Comparison of ENCODE assay signal across 8 mouse cellular contexts in genomic region chr1:170900799-170901467, GRCm38 (mm10). TPM values are rescaled to one million over a fixed set of nuclear protein-coding genes. Genes with fewer than 3 reads are reported as not detected.
DNase-seq lines count a peak whose midpoint lies in the region; ATAC-seq and TF ChIP-seq lines count a peak whose summit lies in the region.

No protein-coding gene starts in this region.

- no peaks in the 10 kb centered on the region for H3K4me1 ChIP-seq in hindbrain, embryonic 15.5 days (replicated peaks)
- peaks cover 3% of the 10 kb centered on the region; the same call in 1 of the 2 replicates for H3K4me1 ChIP-seq in limb, embryonic 11.5 days (ENCODE audit: control insufficient read depth, insufficient read depth, low read length)
- H3K4me1 ChIP-seq in midbrain, embryonic 13.5 days (replicated peaks) = no peaks in the 10 kb centered on the region
- no peaks in the 10 kb centered on the region for H3K4me1 ChIP-seq in stomach, embryonic 16.5 days (ENCODE audit: control insufficient read depth, insufficient read depth, low read length)

- H3K9me3 ChIP-seq in hindbrain, embryonic 15.5 days = no peaks in the 10 kb centered on the region
- no peaks in the 10 kb centered on the region for H3K9me3 ChIP-seq in limb, embryonic 11.5 days (ENCODE audit: control insufficient read depth, low read length)
- no peaks in the 10 kb centered on the region for H3K9me3 ChIP-seq in midbrain, embryonic 13.5 days
- no peaks in the 10 kb centered on the region for H3K9me3 ChIP-seq in stomach, embryonic 16.5 days (replicated peaks; ENCODE audit: control insufficient read depth, low read length)

- no peak for DNase-seq in gastrocnemius, adult 2 months
- DNase-seq in gastrocnemius, postnatal 14 days = no peak
- DNase-seq in Muller cell, postnatal 12 days (ENCODE audit: inconsistent ontology term) = peak; percentile 33
- peak; percentile 42 for DNase-seq in embryo, embryonic 11.5 days (ENCODE audit: low read depth, low spot score)
- DNase-seq in limb, embryonic 11.5 days (ENCODE audit: low spot score) = peak; percentile 58

- peak overlapping the region; percentile 31; the same call in 1 of the 2 replicates for H3K4me2 ChIP-seq in hindbrain, embryonic 15.5 days
- no peak overlapping the region for H3K4me2 ChIP-seq in limb, embryonic 11.5 days (ENCODE audit: low read depth, severe bottlenecking)
- no peak overlapping the region for H3K4me2 ChIP-seq in midbrain, embryonic 13.5 days (replicated peaks)
- peak overlapping the region; percentile 38 for H3K4me2 ChIP-seq in stomach, embryonic 16.5 days (ENCODE audit: low read depth, low read length)

- TF ChIP-seq CTCF in gastrocnemius, adult 2 months (IDR thresholded peaks at IDR 0.05) = peak; percentile 76

- H3K4me3 ChIP-seq in gastrocnemius, adult 2 months = peak overlapping the region; percentile 56
- no peak overlapping the region for H3K4me3 ChIP-seq in hindbrain, embryonic 15.5 days
- no peak overlapping the region for H3K4me3 ChIP-seq in limb, embryonic 11.5 days (ENCODE audit: low read depth, low read length)
- no peak overlapping the region for H3K4me3 ChIP-seq in midbrain, embryonic 13.5 days (replicated peaks)
- H3K4me3 ChIP-seq in stomach, embryonic 16.5 days (replicated peaks; ENCODE audit: low read length) = no peak overlapping the region

- no peak overlapping the region for H3K27ac ChIP-seq in gastrocnemius, adult 2 months
- H3K27ac ChIP-seq in hindbrain, embryonic 15.5 days (replicated peaks) = no peak overlapping the region
- H3K27ac ChIP-seq in limb, embryonic 11.5 days (replicated peaks; ENCODE audit: low read depth, low read length) = no peak overlapping the region
- no peak overlapping the region for H3K27ac ChIP-seq in midbrain, embryonic 13.5 days
- no peak overlapping the region for H3K27ac ChIP-seq in stomach, embryonic 16.5 days (ENCODE audit: low read length)

- no peaks in the 10 kb centered on the region for H3K36me3 ChIP-seq in hindbrain, embryonic 15.5 days
- no peaks in the 10 kb centered on the region for H3K36me3 ChIP-seq in limb, embryonic 11.5 days (ENCODE audit: control insufficient read depth, insufficient read depth, low read length)
- no peaks in the 10 kb centered on the region for H3K36me3 ChIP-seq in midbrain, embryonic 13.5 days
- H3K36me3 ChIP-seq in stomach, embryonic 16.5 days (ENCODE audit: control insufficient read depth, insufficient read depth, low read length) = no peaks in the 10 kb centered on the region

- intact Hi-C loops in gastrocnemius, adult 2 months (cut with DNase I) = loop anchor here (2.0 kb wide), 1 partner anchor 96 kb away; no protein-coding TSS in a partner anchor
- intact Hi-C loops in gastrocnemius, postnatal 14 days (cut with DNase I; ENCODE audit: low total_unique reads) = no loop called here

- 39% methylated on average over 10 of the region's 10 CpGs for WGBS in hindbrain, embryonic 15.5 days
- WGBS in limb, embryonic 11.5 days = 37% methylated on average over 10 of the region's 10 CpGs
- WGBS in midbrain, embryonic 13.5 days = 41% methylated on average over 10 of the region's 10 CpGs
- 34% methylated on average over 10 of the region's 10 CpGs for WGBS in stomach, embryonic 16.5 days

- peaks cover 19% of the 10 kb centered on the region for H3K27me3 ChIP-seq in hindbrain, embryonic 15.5 days
- no peaks in the 10 kb centered on the region; the same call in 1 of the 2 replicates for H3K27me3 ChIP-seq in limb, embryonic 11.5 days (ENCODE audit: control insufficient read depth, insufficient read depth, low read length)
- H3K27me3 ChIP-seq in midbrain, embryonic 13.5 days = peaks cover 33% of the 10 kb centered on the region
- H3K27me3 ChIP-seq in stomach, embryonic 16.5 days (ENCODE audit: control insufficient read depth, insufficient read depth, low read length) = no peaks in the 10 kb centered on the region

- peak; percentile 77 for ATAC-seq in hindbrain, embryonic 15.5 days (ENCODE audit: low FRiP score, low read depth)
- ATAC-seq in limb, embryonic 11.5 days (ENCODE audit: insufficient number of reproducible peaks, low FRiP score, low TSS enrichment, low read depth) = peak; percentile 41; the same call in 1 of the 2 replicates
- peak; percentile 68; the same call in 1 of the 2 replicates for ATAC-seq in midbrain, embryonic 13.5 days
- ATAC-seq in stomach, embryonic 16.5 days (ENCODE audit: insufficient read depth, low FRiP score) = no peak

- H3K9ac ChIP-seq in hindbrain, embryonic 15.5 days = no peak overlapping the region
- no peak overlapping the region for H3K9ac ChIP-seq in limb, embryonic 11.5 days (ENCODE audit: low read length)
- H3K9ac ChIP-seq in midbrain, embryonic 13.5 days (replicated peaks) = no peak overlapping the region
- no peak overlapping the region for H3K9ac ChIP-seq in stomach, embryonic 16.5 days (ENCODE audit: low read length)

RNA-seq across cellular contexts. Expression of gene Fcrlb, which starts 11.8 kb away (rescaled TPM):
- total RNA-seq in gastrocnemius, adult 2 months (2021) = not detected
- not detected for total RNA-seq in gastrocnemius, postnatal 14 days (2021)
- 0.85 and 1.4 TPM in 2 replicates for polyA plus RNA-seq in hindbrain, embryonic 15.5 days (2015; fragmentation: Nextera tagmentation; extraction: Ambion mirVana)
- polyA plus RNA-seq in limb, embryonic 11.5 days (2014; fragmentation: Nextera tagmentation; extraction: Ambion mirVana) = not detected in 2 replicates
- polyA plus RNA-seq in midbrain, embryonic 13.5 days (2015; fragmentation: Nextera tagmentation; extraction: Ambion mirVana) = 0.16 and 0.26 TPM in 2 replicates
- polyA plus RNA-seq in stomach, embryonic 16.5 days (2015; fragmentation: Nextera tagmentation; extraction: Ambion mirVana) = not detected in 2 replicates

RNA-seq across cellular contexts. Expression of gene Dusp12, which starts 15.6 kb away (rescaled TPM):
- 1 to 10 TPM; 4.0 to 4.1 TPM for total RNA-seq in gastrocnemius, adult 2 months (2021)
- total RNA-seq in gastrocnemius, postnatal 14 days (2021) = 1 to 10 TPM; 4.0 to 6.1 TPM
- 38.4 and 46.0 TPM in 2 replicates for polyA plus RNA-seq in hindbrain, embryonic 15.5 days (2015; fragmentation: Nextera tagmentation; extraction: Ambion mirVana)
- 40.8 and 44.9 TPM in 2 replicates for polyA plus RNA-seq in limb, embryonic 11.5 days (2014; fragmentation: Nextera tagmentation; extraction: Ambion mirVana)
- polyA plus RNA-seq in midbrain, embryonic 13.5 days (2015; fragmentation: Nextera tagmentation; extraction: Ambion mirVana) = 38.0 and 39.8 TPM in 2 replicates
- 33.1 and 38.3 TPM in 2 replicates for polyA plus RNA-seq in stomach, embryonic 16.5 days (2015; fragmentation: Nextera tagmentation; extraction: Ambion mirVana)

RNA-seq across cellular contexts. Expression of gene Gm26620, which starts 16.1 kb away (rescaled TPM):
- total RNA-seq in gastrocnemius, adult 2 months (2021) = under 1 TPM in 1 of 2 experiments, not detected in 1; 0.39 TPM
- total RNA-seq in gastrocnemius, postnatal 14 days (2021) = under 1 TPM in 1 of 2 experiments, not detected in 1; 0.35 TPM
- 0.21 and 1.2 TPM in 2 replicates for polyA plus RNA-seq in hindbrain, embryonic 15.5 days (2015; fragmentation: Nextera tagmentation; extraction: Ambion mirVana)
- polyA plus RNA-seq in limb, embryonic 11.5 days (2014; fragmentation: Nextera tagmentation; extraction: Ambion mirVana) = 0.72 TPM in 1 of 2 replicates, not detected in the other
- 0.32 TPM in 1 of 2 replicates, not detected in the other for polyA plus RNA-seq in midbrain, embryonic 13.5 days (2015; fragmentation: Nextera tagmentation; extraction: Ambion mirVana)
- polyA plus RNA-seq in stomach, embryonic 16.5 days (2015; fragmentation: Nextera tagmentation; extraction: Ambion mirVana) = 1.4 and 1.8 TPM in 2 replicates

RNA-seq across cellular contexts. Expression of gene Fcrla, which starts 26.4 kb away (rescaled TPM):
- total RNA-seq in gastrocnemius, adult 2 months (2021) = not detected
- under 1 TPM in 1 of 2 experiments, not detected in 1; 0.31 TPM for total RNA-seq in gastrocnemius, postnatal 14 days (2021)
- polyA plus RNA-seq in hindbrain, embryonic 15.5 days (2015; fragmentation: Nextera tagmentation; extraction: Ambion mirVana) = not detected in 2 replicates
- not detected in 2 replicates for polyA plus RNA-seq in limb, embryonic 11.5 days (2014; fragmentation: Nextera tagmentation; extraction: Ambion mirVana)
- polyA plus RNA-seq in midbrain, embryonic 13.5 days (2015; fragmentation: Nextera tagmentation; extraction: Ambion mirVana) = not detected in 2 replicates
- 0.15 TPM in 1 of 2 replicates, not detected in the other for polyA plus RNA-seq in stomach, embryonic 16.5 days (2015; fragmentation: Nextera tagmentation; extraction: Ambion mirVana)

RNA-seq across cellular contexts. Expression of gene Atf6, which starts 33.4 kb away (rescaled TPM):
- 10 to 100 TPM; 17.3 to 19.0 TPM for total RNA-seq in gastrocnemius, adult 2 months (2021)
- total RNA-seq in gastrocnemius, postnatal 14 days (2021) = 10 to 100 TPM; 17.6 to 17.8 TPM
- polyA plus RNA-seq in hindbrain, embryonic 15.5 days (2015; fragmentation: Nextera tagmentation; extraction: Ambion mirVana) = 7.3 and 7.6 TPM in 2 replicates
- 7.6 and 8.1 TPM in 2 replicates for polyA plus RNA-seq in limb, embryonic 11.5 days (2014; fragmentation: Nextera tagmentation; extraction: Ambion mirVana)
- 7.8 and 8.3 TPM in 2 replicates for polyA plus RNA-seq in midbrain, embryonic 13.5 days (2015; fragmentation: Nextera tagmentation; extraction: Ambion mirVana)
- polyA plus RNA-seq in stomach, embryonic 16.5 days (2015; fragmentation: Nextera tagmentation; extraction: Ambion mirVana) = 9.8 and 10.0 TPM in 2 replicates

Comparison
In these comparisons a context has a peak if more than half of its experiments do, and no peak if none do; other contexts are left out.
1. DNase-seq: peak in Muller cell, postnatal 12 days (single experiment), embryo, embryonic 11.5 days (single experiment) and limb, embryonic 11.5 days (single experiment); none in gastrocnemius, adult 2 months (single experiment) and gastrocnemius, postnatal 14 days (single experiment).
2. H3K4me2 ChIP-seq: peak in hindbrain, embryonic 15.5 days (single experiment) and stomach, embryonic 16.5 days (single experiment); none in limb, embryonic 11.5 days (single experiment) and midbrain, embryonic 13.5 days (single experiment).